Comparison of ENCODE assay signal across 30 mouse cellular contexts in genomic region chr11:48846881-48847280, GRCm38 (mm10). TPM values are rescaled to one million over a fixed set of nuclear protein-coding genes. Genes with fewer than 3 reads are reported as not detected.
"Had no signal": no experiment of that assay in that cellular context is flagged by ENCODE, and none has a peak within 500 bp of the region (broad histone marks: within the 10 kb centered on the region; RNA-seq: fewer than 3 reads in every experiment).

No protein-coding gene starts in this region.

- H3K4me1 ChIP-seq: limb, embryonic 12.5 days; limb, embryonic 13.5 days; limb, embryonic 15.5 days; liver, embryonic 15.5 days; midbrain, embryonic 12.5 days; midbrain, embryonic 13.5 days; midbrain, embryonic 15.5 days; neural tube, embryonic 12.5 days had no signal

- ATAC-seq: liver, embryonic 12.5 days; liver, postnatal 0 days; lung, postnatal 0 days; midbrain, embryonic 13.5 days; midbrain, embryonic 15.5 days; midbrain, embryonic 16.5 days had no signal

- H3K27me3 ChIP-seq: limb, embryonic 15.5 days had no signal

- DNase-seq: left cerebral cortex, postnatal 4 days; liver; liver, embryonic 13.5 days; liver, postnatal 0 days; lung, adult 18-20 months; lung, adult 2 months; lung, embryonic 14.5 days; lung, postnatal 10 days; lung, postnatal 14 days; lung, postnatal 36 days; lung, postnatal 4 days had no signal

- H3K36me3 ChIP-seq: limb, embryonic 12.5 days; limb, embryonic 13.5 days; limb, embryonic 15.5 days; liver, embryonic 12.5 days; liver, embryonic 13.5 days; liver, embryonic 15.5 days; lung, embryonic 15.5 days; midbrain, embryonic 12.5 days; midbrain, embryonic 13.5 days; midbrain, embryonic 15.5 days; neural tube, embryonic 12.5 days had no signal

- H3K4me2 ChIP-seq: limb, embryonic 12.5 days; limb, embryonic 13.5 days; limb, embryonic 15.5 days; liver, embryonic 11.5 days; liver, embryonic 12.5 days; liver, embryonic 13.5 days; liver, embryonic 15.5 days; lung, embryonic 14.5 days; lung, embryonic 15.5 days; midbrain, embryonic 11.5 days; midbrain, embryonic 12.5 days; midbrain, embryonic 13.5 days; midbrain, embryonic 15.5 days; neural tube, embryonic 12.5 days had no signal

- H3K9ac ChIP-seq: limb, embryonic 12.5 days; limb, embryonic 13.5 days; limb, embryonic 15.5 days; liver, embryonic 12.5 days; liver, embryonic 13.5 days; liver, embryonic 14.5 days; liver, embryonic 15.5 days; liver, postnatal 0 days; lung, embryonic 14.5 days; lung, embryonic 15.5 days; midbrain, embryonic 12.5 days; midbrain, embryonic 13.5 days; midbrain, embryonic 15.5 days; neural tube, embryonic 12.5 days had no signal

- H3K27ac ChIP-seq: left cerebral cortex, adult 2 months; limb, embryonic 12.5 days; limb, embryonic 13.5 days; limb, embryonic 15.5 days; liver, embryonic 12.5 days; liver, embryonic 13.5 days; liver, embryonic 14.5 days; liver, embryonic 15.5 days; lung, embryonic 15.5 days; macrophage; midbrain, embryonic 12.5 days; midbrain, embryonic 13.5 days; midbrain, embryonic 15.5 days; neural tube, embryonic 12.5 days had no signal

- H3K9me3 ChIP-seq: limb, embryonic 13.5 days; limb, embryonic 15.5 days; liver, embryonic 12.5 days; liver, embryonic 15.5 days; lung, embryonic 15.5 days; midbrain, embryonic 12.5 days; midbrain, embryonic 13.5 days; midbrain, embryonic 15.5 days; neural tube, embryonic 12.5 days had no signal

- H3K4me3 ChIP-seq: left cerebral cortex, adult 2 months; limb, embryonic 12.5 days; limb, embryonic 13.5 days; limb, embryonic 15.5 days; liver, embryonic 12.5 days; liver, embryonic 13.5 days; liver, embryonic 15.5 days; lung, embryonic 15.5 days; megakaryocyte, embryonic 14.5 days; midbrain, embryonic 12.5 days; midbrain, embryonic 13.5 days; midbrain, embryonic 15.5 days; myocyte; neural tube, embryonic 12.5 days had no signal

RNA-seq across cellular contexts. Expression of gene Trim7, which starts 20.9 kb away (rescaled TPM):
- polyA plus RNA-seq: liver, embryonic 12.5 days had no signal
